Mouse (Mus musculus) gastrocnemius, postnatal 36 days (tissue): ENCODE measurements around the gene Lrp5. TPM values are rescaled to one million over a fixed set of nuclear protein-coding genes. Genes with fewer than 3 reads are reported as not detected.

ENCODE experiments used
- DNase-seq, 2 experiments: peaks; one replicate each; pipeline ENCODE4 v3.0.0; 2022
- intact Hi-C: fragments of 180-260 bp; cut with DNase I; formaldehyde crosslinking; loops from one replicate; pipeline ENCODE4 v1.15.1; 2025
- total RNA-seq, 2 experiments: library from RNA; stranded (reverse); gene quantifications; 2 replicates each; pipeline ENCODE4 v1.2.3; 2021

Lrp5 gene
- total RNA-seq, 2 experiments from 2014 or later, result 21.9 to 22.9 TPM

- DNase-seq, result no peak
- intact Hi-C loops, result no loop called here
Measured at GRCm38 (mm10) chr19:3698035-3698434, 11.7 kb upstream of the Lrp5 start.

DNA sequence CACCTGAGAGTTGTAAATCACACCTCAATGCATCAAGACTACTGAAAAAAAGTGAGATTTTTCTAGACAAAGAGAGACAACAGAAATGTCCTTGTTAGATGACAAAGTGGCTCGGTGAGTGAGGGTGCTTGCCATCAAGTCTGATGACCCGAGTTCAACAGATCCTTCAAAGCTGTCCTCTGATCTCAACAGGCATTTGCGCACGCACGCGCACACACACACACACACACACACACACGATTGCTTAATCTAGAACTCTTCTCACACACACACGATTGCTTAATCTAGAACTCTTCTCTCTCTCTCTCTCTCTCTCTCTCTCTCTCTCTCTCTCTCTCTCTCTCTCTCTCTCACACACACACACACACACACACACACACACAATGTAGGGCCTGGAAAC, 9.6 kb upstream of the Lrp5 start:
- DNase-seq, result no peak
- intact Hi-C loops, result no loop called here

GRCm38 (mm10) chr19:3695471-3695870, 9.1 kb upstream of the Lrp5 start:
- intact Hi-C loops, result no loop called here
- no peak for DNase-seq

DNA sequence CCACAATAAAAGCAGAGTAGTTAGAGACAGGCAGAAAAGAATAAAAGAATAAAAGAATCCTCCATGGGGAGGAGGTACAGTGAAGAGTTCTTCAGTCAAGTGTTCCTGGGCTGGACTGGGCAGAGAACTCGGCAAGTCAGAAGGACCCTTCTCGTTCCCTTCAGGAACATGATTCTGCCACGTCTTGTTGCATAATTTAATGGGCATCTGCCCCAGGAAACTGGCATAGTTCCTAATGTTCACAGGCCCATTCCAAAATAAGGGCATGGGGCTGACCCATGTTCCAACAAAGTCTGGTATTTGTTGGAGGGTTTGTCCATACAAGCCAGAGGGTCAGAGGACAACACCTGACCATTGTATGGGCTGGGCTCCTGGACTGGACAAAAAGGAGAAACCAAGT, 8.6 kb upstream of the Lrp5 start:
- intact Hi-C loops, result no loop called here
- DNase-seq, result no peak

GRCm38 (mm10) chr19:3694476-3694875, 8.1 kb upstream of the Lrp5 start:
- intact Hi-C loops, result no loop called here
- no peak for DNase-seq

GRCm38 (mm10) chr19:3692414-3693145, 6.2 kb upstream of the Lrp5 start:
- intact Hi-C loops, result no loop called here
- no peak for DNase-seq

- intact Hi-C loops, result no loop called here
- no peak for DNase-seq
Measured at GRCm38 (mm10) chr19:3691337-3691736, 5.0 kb upstream of the Lrp5 start.

- intact Hi-C loops, result no loop called here
- no peak for DNase-seq
Measured at GRCm38 (mm10) chr19:3687676-3688171, 1.4 kb upstream of the Lrp5 start.

DNA sequence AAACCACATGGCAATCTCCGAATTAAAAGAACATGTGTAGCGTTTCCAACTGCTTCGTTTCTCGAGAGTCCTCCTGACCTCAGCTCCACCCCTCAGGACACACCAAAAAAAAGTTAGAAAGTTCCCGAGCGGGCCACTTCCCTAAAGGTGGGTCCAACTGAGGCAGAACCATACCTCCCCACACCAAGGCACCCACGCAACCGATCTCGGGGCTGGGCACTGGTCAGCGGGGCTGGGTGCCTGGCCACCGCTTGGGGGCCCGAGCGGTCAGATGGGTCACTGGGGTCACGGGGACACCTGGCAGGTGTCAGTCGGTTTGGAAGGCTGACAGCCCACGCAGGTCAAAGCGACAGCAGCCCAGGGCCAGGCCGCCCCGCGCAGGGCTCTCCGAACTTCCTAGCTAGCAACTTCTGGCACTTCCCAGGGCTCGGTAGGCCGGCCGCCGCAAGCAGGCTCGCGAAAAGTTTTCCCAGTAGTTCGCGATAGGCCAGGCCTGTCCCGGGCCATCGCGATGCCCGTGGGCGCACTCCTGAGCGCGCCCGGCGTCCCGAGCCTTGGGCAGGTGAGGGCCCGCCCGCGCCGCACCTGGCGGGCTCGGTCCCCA, 651 bp downstream of the Lrp5 start:
- intact Hi-C loops, result no loop called here
- peak in 1 of 2 experiments; percentile 44 for DNase-seq

GRCm38 (mm10) chr19:3684957-3685580, 1.3 kb downstream of the Lrp5 start:
- DNase-seq, result no peak
- intact Hi-C loops, result no loop called here

- intact Hi-C loops, result no loop called here
- DNase-seq, result no peak
Measured at GRCm38 (mm10) chr19:3684414-3684813, 1.9 kb downstream of the Lrp5 start.

GRCm38 (mm10) chr19:3681310-3681934, 4.9 kb downstream of the Lrp5 start:
- DNase-seq, result peak; percentile 89 to 93

GRCm38 (mm10) chr19:3680732-3681131, 5.6 kb downstream of the Lrp5 start:
- no peak for DNase-seq
- intact Hi-C loops, result no loop called here

More at GRCm38 (mm10) chr19:3681310-3681934, 4.9 kb downstream of the Lrp5 start:
- intact Hi-C loops, result no loop called here

- peak; percentile 56 to 62 for DNase-seq
- intact Hi-C loops, result no loop called here
Measured at GRCm38 (mm10) chr19:3674122-3674855, 12.1 kb downstream of the Lrp5 start.

- DNase-seq, result no peak
- intact Hi-C loops, result no loop called here
Measured at GRCm38 (mm10) chr19:3673149-3673548, 13.2 kb downstream of the Lrp5 start.

DNA sequence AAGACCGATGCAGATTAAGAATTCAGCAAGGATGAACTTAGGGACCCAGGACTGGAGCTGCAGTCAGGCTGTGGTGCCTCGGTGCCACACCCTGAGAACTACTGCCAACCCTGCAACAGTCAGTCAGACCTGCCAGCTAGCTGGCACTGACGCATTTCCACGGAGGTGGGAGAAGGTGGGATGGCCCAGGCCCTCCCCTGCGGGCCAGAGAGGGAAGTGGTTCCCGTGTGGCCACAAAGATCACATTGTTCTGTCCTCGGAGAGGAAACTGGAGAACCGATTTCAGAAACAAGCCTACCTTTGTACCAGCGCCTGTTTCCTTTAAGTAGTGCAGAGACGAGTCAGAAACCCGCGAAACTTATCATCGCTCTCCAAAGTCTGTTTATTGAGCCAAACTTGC, 17.3 kb downstream of the Lrp5 start:
- intact Hi-C loops, result no loop called here
- DNase-seq, result peak in 1 of 2 experiments; percentile 41

DNA sequence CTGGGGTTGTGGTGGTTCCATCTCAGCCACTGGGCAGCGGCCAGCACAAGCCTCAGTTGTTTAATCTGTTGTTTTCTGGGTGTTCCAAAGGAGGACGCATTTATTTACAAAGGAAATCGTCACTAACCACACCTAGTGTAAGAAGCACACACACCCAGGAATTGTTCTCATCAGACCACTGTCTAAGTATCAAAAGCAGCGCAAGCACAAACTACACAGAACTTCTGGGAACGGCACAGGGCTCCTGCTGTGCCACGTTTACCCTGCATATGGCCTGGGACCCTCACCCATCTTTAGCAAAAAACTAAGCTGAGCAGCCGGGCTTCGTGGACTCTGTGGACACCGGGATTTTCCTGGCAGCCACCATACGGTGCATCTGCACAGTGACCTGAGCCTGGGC, 17.8 kb downstream of the Lrp5 start:
- intact Hi-C loops, result no loop called here
- DNase-seq, result no peak

- intact Hi-C loops, result no loop called here
- no peak for DNase-seq
Measured at GRCm38 (mm10) chr19:3667979-3668378, 18.4 kb downstream of the Lrp5 start.

DNA sequence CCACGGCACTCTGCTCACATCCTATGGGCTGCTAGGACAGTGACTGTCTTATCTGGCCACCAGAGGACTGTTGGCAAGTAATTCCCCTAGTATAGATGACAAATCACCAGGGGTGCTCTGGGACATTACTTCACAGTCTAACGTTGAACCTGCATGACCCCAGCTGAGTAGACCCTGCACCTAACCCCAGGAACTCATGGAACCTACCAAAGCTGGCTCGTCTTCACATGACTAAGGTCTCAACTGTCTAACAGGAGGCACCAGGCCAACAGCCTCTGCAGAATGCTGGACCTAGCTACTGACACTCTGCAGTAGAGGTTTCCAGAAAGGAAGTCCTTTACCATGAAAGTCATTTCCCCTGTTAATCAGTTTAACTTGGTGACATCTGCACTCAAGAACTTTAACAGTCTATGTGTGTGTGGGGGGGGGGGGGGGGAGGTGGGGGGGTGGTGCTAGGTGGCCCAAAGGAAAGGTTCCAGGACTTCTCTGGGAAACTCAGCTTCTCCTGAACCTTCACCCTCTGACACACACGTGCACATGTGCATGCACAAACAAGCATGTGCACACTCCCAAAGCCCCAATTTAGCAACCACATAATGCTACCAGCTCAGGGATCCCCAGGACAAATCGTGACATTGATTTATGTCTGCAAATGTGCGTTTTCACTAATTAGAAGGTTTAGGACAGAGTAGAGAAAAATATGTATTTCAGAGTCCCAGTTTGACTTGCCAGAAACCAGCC, 19.0 kb downstream of the Lrp5 start:
- intact Hi-C loops, result no loop called here
- no peak for DNase-seq

GRCm38 (mm10) chr19:3666632-3667031, 19.7 kb downstream of the Lrp5 start:
- DNase-seq, result no peak
- intact Hi-C loops, result no loop called here
